Mouse (Mus musculus) neural tube, embryonic 11.5 days (tissue): ENCODE data around the gene 1500015O10Rik. TPM values are rescaled to one million over a fixed set of nuclear protein-coding genes. Genes with fewer than 3 reads are reported as not detected.

Source experiments
- ATAC-seq: fragments of 200-750 bp; cut with Nextera tagmentation; 2 replicates; pipeline ENCODE4 v1.8.0; 2017; ENCODE audit warnings: moderate number of reproducible peaks, mild to moderate bottlenecking, moderate TSS enrichment, moderate library complexity; ENCODE audit not compliant: insufficient read depth, low FRiP score, low TSS enrichment
- DNase-seq: peaks from one replicate; pipeline ENCODE4 v3.0.0-alpha.2; 2015; ENCODE audit warnings: low spot score
- H3K27ac ChIP-seq: fragments of 300-500 bp; sonication (generic); 2 replicates; pipeline ENCODE4 v1.5.1; 2014; ENCODE audit warnings: low read depth, mild to moderate bottlenecking, low read length
- H3K27me3 ChIP-seq: fragments of 300-500 bp; sonication (generic); 2 replicates; pipeline ENCODE4 v1.6.1; 2014; ENCODE audit warnings: mild to moderate bottlenecking, low read length, mixed read lengths; ENCODE audit not compliant: control insufficient read depth, insufficient read depth
- H3K36me3 ChIP-seq: fragments of 300-500 bp; sonication (generic); 2 replicates; pipeline ENCODE4 v1.6.1; 2014; ENCODE audit warnings: mild to moderate bottlenecking, low read length, moderate library complexity, mixed read lengths; ENCODE audit not compliant: control insufficient read depth, insufficient read depth
- H3K4me1 ChIP-seq: fragments of 300-500 bp; sonication (generic); 2 replicates; pipeline ENCODE4 v1.6.1; 2014; ENCODE audit warnings: low read length, mixed read lengths; ENCODE audit not compliant: control insufficient read depth, insufficient read depth
- H3K4me2 ChIP-seq: fragments of 300-500 bp; sonication (generic); 2 replicates; pipeline ENCODE4 v1.6.1; 2014; ENCODE audit warnings: low read depth, mild to moderate bottlenecking, moderate library complexity
- H3K4me3 ChIP-seq: fragments of 300-500 bp; sonication (generic); 2 replicates; pipeline ENCODE4 v1.5.1; 2014; ENCODE audit warnings: low read depth, low read length
- H3K9ac ChIP-seq: fragments of 300-500 bp; sonication (generic); 2 replicates; pipeline ENCODE4 v1.6.1; 2014; ENCODE audit warnings: mild to moderate bottlenecking, low read length
- H3K9me3 ChIP-seq: fragments of 300-500 bp; sonication (generic); 2 replicates; pipeline ENCODE4 v1.6.1; 2016; ENCODE audit warnings: low read length; ENCODE audit not compliant: control insufficient read depth
- WGBS: fragments of 180-500 bp; shearing (Covaris S2); extraction: QIAGEN DNeasy Blood & Tissue Kit; methylation state at CpG from one replicate; pipeline ENCODE4 v1.1.7; 2014; 5-methylcytosine and 5-hydroxymethylcytosine counted together
- polyA plus RNA-seq: library from polyadenylated mRNA; unstranded; fragments of >200 nt; fragmentation: Nextera tagmentation; extraction: Ambion mirVana; gene quantifications from 2 replicates; pipeline ENCODE4 v1.2.1, GENCODE M21; 2014

The 1500015O10Rik gene
- polyA plus RNA-seq, 1 experiment from 2014 or later = 0.27 TPM

- H3K4me2 ChIP-seq = no peak overlapping the region
- H3K27me3 ChIP-seq = no peaks in the 10 kb centered on the region
- no peaks in the 10 kb centered on the region for H3K9me3 ChIP-seq
- H3K4me1 ChIP-seq = no peaks in the 10 kb centered on the region
- peaks cover 3% of the 10 kb centered on the region; the same call in 1 of the 2 replicates for H3K36me3 ChIP-seq
- H3K27ac ChIP-seq = no peak overlapping the region
- WGBS = 91% methylated on average over 3 of the region's 3 CpGs
- ATAC-seq = no peak
- H3K4me3 ChIP-seq = no peak overlapping the region
- no peak overlapping the region for H3K9ac ChIP-seq
- no peak for DNase-seq
These were observed 52.8 kb downstream of the 1500015O10Rik start for GRCm38 (mm10) chr1:43783186-43783585.

- no peaks in the 10 kb centered on the region for H3K36me3 ChIP-seq
- H3K27ac ChIP-seq = no peak overlapping the region
- H3K4me2 ChIP-seq = no peak overlapping the region
- 91% methylated on average over 5 of the region's 5 CpGs for WGBS
- H3K4me1 ChIP-seq = no peaks in the 10 kb centered on the region
- ATAC-seq = no peak
- H3K27me3 ChIP-seq = no peaks in the 10 kb centered on the region
- no peak for DNase-seq
- H3K4me3 ChIP-seq = no peak overlapping the region
- no peaks in the 10 kb centered on the region for H3K9me3 ChIP-seq
- no peak overlapping the region for H3K9ac ChIP-seq
These were observed 54.9 kb downstream of the 1500015O10Rik start for GRCm38 (mm10) chr1:43785316-43785715.

- Histone ChIP-seq H3K4me2 (no peak overlapping the region), H3K4me3 (no peak overlapping the region), H3K9me3 (no peaks in the 10 kb centered on the region), H3K4me1 (no peaks in the 10 kb centered on the region), H3K27me3 (no peaks in the 10 kb centered on the region), H3K9ac (no peak overlapping the region), H3K36me3 (no peaks in the 10 kb centered on the region), H3K27ac (no peak overlapping the region)
- ATAC-seq (no peak), DNase-seq (no peak)
- WGBS = 89% methylated on average over 5 of the region's 5 CpGs
These were observed 56.3 kb downstream of the 1500015O10Rik start for GRCm38 (mm10) chr1:43786711-43787110.

- DNase-seq (no peak), ATAC-seq (no peak)
- no peaks in the 10 kb centered on the region for H3K27me3 ChIP-seq
- 83% methylated on average over 2 of the region's 2 CpGs for WGBS
- H3K27ac ChIP-seq = no peak overlapping the region
- no peak overlapping the region for H3K4me3 ChIP-seq
- H3K4me2 ChIP-seq = no peak overlapping the region
- no peaks in the 10 kb centered on the region for H3K36me3 ChIP-seq
- H3K4me1 ChIP-seq = no peaks in the 10 kb centered on the region
- no peak overlapping the region for H3K9ac ChIP-seq
- no peaks in the 10 kb centered on the region for H3K9me3 ChIP-seq
These were observed 59.4 kb downstream of the 1500015O10Rik start for GRCm38 (mm10) chr1:43789765-43790164.

Other genes starting within 250 kb of the 1500015O10Rik start
- 23.4 and 24.0 TPM in 2 replicates for gene Uxs1, start 97.2 kb downstream of the 1500015O10Rik start, polyA plus RNA-seq
- 69.2 and 69.6 TPM in 2 replicates for gene Tpp2, start 203.0 kb downstream of the 1500015O10Rik start, polyA plus RNA-seq